Mouse (Mus musculus) spleen, adult 18-20 months (tissue): Measurements from ENCODE around the gene Kif6.

Experiments used
- DNase-seq, 2 experiments: peaks; one replicate each; pipeline ENCODE4 v3.0.0; 2022; ENCODE audit warnings: mixed read lengths in 2 of 2

The Kif6 gene

DNA sequence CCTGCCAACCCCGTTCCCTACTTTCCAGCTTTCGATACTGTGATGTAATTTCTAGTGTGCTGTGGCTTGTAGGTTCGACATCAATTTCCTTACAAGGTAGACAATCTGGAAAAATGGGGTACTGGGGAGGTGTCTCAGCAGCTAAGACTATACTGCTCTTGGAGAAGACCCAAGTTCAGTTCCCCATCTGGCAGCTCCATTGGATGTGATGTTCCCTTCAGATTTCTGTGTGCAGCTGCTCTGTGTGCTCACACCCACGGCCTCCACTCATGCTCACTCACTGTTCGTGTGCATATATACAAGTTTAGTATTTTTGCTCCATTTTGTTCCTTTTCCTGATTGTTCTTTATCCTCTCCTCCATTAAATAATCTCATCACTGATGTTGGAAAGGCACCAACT lies 51.8 kb downstream of the Kif6 start:
- DNase-seq = no peak

DNA sequence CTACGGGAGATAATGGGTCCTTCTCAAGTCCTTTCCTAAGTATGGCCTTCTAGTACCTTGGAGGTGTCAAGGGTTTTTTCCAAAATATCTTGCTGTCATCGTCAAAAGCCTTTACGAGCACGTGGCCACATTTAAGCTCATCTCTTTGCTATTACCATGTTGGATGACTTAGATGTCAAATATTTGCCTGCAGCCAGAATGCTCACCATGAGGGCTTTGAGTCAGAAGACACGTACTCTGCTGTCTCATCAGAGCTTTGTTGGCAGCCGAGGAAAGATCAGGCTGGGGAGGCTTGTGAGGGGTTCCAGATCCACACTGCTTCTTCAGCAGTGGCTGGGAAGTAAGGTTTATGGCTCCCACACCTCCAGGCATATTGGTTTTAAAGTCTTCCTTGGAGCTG lies 53.4 kb downstream of the Kif6 start:
- no peak for DNase-seq

DNA sequence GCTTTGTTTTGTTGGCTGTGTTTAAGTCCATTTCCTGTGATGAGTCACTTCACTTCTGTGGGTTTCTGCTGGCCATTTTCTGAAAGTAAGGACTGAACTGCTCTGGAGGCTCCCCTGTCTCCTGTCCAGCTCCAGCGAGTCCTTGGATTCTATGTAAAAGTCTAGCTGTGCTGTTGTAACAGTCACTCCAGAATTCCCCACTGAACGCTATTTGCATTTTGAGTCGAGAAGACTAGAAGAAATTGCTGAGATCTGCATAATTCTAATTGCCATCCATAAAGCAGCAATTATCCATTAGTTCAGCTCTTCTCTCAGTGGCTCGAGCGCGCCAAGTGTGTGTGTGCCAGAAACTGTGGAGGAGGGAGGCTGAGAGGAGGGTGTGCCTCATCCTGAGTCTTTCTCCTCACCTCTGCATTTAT lies 57.0 kb downstream of the Kif6 start:
- DNase-seq = no peak

DNA sequence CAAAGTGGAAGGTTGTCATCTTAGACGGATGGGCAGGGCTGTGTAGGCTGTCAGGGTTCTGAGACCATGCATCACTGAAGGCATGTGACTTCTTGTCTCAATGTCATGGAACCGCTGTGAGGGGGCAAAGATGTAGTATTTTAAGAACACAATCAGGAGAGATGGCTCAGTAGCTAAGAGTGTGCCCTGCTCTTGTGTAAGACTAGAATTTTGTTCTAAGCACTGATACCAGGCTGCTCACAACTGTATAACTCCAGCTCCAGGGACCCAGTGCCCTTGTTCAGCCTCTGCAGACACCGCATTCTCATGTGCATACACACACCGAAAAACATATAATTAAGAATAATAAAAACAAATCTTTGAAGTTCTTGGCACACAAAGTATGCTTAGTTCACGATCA lies 57.5 kb downstream of the Kif6 start:
- DNase-seq = no peak

DNA sequence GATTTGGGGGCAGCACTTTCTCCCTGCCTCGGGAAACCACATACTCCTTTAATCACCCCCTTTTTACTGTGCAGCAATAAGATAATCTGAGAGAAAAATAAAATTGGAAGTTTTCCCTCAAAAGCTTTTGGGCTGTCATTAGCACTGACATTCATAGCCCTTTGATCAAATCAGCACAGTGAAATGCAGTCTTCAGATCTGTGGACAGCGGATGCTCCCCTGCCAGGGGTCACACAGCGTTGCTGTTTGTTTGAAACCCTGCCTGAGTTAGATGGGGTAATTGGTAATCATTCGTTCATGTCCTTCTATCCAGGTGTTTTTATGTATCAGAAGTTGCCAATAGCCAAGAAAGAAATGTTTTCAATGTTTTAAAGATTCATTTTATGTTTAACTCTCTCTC lies 60.7 kb downstream of the Kif6 start:
- no peak for DNase-seq

DNA sequence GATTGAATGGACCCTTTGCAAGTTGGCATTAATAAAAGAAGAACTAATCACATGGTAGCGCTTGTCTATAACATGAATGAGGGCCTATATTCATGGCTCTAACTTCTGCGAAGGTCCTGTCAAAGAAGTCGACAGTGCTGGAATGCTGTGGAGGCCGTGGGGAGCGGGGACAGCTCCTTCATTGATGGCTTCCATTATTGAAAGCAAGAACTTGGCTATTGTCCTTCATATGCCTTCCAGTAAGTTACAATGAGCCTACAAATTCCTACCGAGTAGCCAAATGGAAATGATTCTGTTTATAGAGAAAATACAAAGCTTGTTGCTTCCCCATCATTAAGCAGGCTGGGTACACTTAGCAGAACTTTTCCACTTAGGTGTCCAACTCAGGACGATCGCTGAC lies 66.5 kb downstream of the Kif6 start:
- DNase-seq = no peak

DNA sequence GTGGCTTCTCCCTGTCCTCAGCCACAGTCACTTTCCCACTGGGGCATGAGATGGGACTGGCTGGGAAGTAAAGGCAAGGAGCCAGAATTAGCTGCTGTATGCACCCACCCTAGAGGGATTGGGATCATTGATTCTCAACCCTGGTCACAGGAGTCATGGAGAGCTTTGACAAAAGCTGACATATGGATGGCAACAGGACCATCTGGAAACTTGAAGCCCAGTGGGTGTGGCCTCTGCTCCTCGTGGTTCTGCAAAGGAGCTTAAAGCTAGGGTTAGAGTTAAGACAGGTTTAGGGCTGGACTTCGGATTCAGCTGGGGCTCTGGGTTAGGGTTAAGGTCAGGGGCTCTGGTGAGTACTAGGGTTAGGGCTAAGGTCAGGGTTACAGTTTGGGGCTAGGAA lies 69.2 kb downstream of the Kif6 start:
- no peak for DNase-seq

DNA sequence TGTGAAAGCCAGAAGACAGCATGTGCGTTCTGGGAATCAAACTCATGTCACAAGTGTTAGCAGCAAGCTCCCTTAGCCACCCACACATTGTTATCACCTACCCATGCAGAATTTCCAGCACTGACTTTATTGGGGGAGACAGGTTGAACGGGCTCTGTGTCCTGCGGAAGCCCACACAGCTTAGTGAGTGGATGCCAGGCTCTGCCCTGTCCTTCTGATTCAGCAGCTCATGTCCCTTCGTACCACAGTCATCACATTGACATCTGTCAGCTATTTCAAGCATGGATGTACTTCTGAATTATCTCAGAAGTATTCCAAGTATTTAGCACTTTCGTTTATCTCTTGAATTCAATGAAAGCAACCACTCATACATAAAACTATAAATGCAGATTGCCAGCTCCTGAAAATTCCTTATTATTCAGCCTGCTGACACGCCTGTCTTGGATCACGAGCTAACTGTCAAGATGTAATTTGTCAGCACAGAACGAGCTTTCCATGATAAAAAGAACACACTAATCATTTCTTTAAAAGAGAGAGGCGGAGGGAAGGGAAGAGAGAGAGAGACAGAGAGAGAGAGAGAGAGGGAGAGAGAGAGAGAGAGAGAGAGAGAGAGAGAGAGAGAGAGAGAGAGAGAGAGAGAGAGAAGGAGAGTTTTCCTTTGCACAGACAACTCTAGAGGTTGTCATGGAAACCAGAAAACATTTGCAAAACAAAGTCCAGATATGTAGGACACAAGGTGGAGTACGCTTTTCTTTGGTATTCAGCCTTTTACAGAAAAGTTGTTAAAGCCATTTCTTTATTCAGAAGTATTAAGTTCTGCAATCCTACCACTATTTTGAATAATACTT lies 75.9 kb downstream of the Kif6 start:
- no peak for DNase-seq

DNA sequence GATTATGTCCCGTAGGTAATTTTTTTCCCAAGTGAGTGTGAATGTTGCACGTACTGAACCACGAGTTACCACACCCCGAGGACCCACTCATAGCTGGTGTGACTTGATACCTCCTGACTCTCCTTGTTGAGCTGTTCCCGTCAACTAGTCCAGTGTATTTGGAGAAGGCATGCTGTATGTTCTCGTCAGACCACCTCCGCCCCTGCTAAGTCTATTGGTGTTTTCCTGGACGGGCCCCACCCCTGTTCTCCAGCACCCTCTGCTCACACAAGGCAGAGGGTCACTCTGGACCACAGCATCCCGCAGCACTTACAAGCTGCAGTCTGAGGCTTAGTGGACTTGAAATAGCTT lies 76.5 kb downstream of the Kif6 start:
- DNase-seq = no peak

DNA sequence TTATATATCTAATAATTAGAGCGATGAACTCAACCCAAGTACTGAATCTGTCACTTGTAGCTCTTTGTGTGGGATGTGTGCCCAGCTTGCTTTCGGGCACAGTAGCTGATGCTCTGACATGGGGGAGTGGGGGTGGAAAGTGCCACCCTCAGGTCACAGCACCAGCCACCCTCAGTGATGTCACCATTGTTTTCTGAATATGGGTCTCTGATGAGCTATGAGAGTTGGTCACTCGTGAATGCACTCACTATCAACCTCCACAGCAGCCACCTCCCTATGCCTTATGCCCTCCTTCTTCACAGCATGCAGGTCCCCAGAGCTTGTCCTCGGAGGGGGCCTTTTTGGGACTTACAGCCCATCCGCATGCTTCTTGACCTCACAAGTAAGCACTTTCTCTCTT lies 78.3 kb downstream of the Kif6 start:
- no peak for DNase-seq

DNA sequence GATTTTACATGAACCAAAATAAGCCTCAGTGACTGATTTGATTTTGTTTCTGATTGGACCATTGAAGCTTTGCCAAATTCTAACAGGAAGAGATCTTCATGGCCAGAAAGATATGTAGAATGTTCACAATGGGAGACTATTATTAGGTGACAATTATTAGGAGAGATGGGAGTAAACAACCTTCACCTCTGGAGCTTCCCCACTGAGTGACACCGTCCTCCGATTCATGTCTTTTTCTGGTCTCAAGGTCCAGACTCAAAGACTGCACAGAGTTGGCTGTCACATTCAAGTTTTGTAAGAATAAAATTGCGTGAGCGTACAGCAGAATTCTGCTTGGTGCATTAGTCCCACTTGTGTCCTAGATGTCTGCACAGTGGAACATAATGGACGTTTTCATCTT lies 82.3 kb downstream of the Kif6 start:
- DNase-seq = no peak

DNA sequence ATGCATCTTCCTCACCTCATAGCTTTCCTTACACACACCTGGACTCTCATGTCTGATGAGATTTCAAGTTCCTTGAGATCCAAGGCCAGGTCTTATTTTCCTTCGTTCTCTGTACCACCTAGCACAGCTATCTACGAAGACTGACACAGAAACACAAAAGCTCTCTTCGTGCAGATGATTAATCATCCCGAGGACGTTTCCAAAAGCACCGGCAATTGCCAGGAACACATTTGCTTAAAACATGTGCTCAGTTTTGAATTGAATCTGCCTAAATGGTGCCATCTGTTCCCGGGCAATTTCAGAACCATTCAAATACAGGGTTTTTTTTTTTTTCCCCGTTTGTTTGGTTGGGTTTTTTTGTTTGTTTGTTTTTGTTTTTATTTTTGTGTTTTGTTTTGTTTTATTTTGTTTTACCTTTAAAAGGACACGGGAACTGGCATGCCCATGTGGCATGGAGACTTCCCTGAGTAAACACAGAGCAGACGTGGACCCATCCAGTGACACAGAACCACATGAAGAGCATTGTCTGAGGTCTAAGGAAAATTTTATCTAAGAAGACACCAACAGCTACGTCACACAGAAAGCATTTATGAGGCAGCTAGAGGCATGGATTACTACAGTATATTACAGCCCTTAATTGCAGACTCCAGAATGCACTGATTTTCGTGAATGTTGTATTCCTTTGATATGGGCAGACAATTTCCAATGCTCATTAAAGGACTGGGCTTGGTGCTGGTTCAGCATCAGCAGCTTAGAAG lies 88.7 kb downstream of the Kif6 start:
- DNase-seq = no peak

DNA sequence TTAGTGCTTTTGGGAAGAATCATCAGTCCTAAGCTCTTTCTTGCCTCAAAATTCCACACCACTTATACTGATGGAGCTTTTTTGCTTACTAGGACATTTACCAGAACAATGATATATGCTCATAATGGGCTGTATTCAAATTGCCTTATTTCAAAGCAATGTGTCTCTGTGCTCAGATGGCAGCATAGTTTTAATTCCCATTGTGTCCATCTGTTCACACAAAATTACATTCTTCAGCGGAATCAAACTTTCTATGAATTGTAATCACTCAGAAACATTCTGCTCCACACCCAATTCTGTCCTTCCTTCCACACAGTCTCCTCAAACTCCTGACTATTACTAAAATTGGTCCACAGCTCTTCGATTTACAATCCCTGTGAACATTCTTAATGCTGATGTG lies 94.3 kb downstream of the Kif6 start:
- no peak for DNase-seq

DNA sequence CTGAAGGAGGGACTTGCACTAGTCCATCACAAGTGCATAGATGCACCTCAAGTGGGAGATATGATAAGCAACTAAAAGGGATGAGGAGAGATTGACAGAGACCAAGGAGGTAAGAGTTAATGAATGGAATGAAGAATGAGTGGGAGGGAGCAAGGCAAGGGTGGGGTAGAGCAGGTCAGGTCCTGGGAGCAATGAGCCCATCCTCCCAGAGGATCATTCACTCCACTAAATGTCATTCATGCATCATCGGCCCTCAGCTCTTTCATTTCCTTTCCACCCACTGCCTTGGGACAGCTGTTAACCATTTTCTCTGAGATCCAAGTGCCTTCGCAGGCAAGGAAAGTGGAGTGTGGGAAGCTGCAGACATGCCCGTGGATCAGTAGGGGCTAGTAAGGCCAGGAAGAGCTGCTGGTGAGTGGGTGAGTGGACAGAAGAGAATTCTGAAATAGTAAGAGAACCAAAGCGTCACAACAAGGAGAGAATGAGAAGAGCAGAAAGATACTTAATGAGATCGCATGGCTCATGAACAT lies 95.2 kb downstream of the Kif6 start:
- DNase-seq = no peak

DNA sequence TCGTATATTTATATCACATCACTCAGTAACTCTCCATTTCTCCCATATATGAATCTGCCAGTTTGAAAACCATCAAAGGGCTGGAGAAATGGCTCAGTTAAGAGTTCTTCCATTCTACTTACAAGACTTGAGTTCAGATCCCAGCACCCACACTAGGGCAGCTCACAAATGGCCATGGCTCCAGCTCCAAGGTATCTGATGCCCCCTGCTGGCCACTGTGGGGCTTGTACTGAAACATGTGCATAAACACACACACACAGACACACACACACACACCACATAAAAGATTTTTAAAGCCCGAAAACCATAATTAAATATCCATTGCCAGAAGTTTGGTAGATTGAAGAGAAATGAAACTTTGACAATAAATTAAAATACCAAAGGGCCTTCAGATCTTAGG lies 111.3 kb downstream of the Kif6 start:
- no peak for DNase-seq

DNA sequence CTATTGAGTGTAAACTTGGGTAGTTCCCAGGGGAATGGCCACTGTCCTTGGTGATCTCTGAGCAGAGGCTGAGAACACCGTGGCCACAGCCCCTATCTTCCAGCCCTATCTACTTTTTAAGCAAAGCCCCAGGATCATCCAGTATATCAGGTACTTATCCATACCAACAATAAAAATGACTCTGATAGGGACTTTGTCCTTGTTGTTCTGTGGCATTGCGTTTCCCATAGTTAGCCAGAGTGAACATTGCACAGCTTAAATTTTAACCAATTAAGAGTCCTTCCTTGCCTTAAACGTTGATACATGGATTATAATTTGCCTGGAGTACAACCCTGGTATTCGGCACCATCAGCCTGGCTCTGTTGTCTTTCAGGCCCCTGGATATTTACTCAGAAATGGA lies 112.0 kb downstream of the Kif6 start:
- no peak for DNase-seq

DNA sequence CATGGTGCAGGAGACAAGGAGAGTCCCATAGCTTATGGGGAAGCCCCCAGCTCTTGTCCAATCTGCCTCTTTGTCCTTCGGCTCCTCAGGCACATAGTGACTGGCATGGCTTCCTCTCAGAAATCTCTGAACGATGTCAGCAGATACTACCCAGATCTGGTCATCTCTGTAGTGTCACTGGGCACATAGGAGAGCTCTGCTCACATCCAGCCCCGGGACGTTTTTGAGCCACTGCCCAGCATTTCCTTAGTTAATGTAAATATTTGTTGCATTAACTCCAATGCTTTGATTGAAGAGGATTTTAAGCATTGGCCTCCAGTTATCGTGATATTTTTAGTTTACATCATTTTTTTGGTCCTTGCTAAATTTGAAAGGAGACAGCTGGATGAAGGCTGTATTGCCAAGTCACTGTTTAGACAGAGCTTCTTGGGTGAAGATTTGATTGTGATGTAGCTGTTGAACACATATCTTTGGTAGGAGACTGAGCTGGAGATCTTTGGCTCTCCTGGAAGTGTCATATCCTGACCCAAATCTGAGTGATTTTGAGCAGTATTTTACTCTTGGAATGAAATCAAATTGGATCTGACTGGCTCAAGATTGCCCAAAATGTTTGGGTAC lies 112.6 kb downstream of the Kif6 start:
- DNase-seq = no peak

DNA sequence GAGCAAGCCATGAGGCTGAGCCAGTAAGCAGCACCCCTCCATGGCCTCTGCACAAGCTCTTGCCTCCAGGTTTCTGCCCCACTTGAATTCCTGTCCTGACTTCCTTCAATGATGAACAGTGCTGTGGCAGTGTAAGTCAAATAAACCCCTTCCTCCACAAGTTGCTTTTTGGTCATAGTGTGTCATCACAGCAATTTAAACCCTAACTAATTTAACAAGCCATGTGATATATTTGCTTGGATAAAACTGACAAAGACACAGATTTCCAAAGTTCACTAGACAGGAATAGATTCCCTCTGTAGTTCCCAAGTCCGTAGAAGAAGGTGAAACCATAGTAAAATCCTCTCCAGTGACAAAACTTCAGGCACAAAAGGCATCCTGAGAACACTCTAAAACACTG lies 114.9 kb downstream of the Kif6 start:
- no peak for DNase-seq

DNA sequence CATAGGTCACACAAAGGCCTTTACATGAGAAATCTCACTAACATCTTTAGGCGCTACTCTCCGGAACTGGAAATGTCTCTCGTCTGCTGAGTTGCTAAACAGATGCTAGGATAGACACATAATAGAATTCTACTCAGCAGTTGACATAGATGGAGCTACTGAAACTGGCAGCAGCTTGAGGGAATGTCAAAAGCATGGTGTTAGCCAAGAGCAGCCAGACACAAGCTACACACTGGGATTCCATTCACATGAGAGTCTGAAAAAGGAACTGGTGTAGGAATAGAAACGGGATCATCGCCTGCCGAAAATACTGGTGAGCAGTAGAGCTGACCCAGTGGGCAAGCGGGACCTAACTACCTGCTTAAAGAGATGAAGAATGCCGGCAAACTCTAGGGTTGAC lies 117.8 kb downstream of the Kif6 start:
- DNase-seq = no peak

DNA sequence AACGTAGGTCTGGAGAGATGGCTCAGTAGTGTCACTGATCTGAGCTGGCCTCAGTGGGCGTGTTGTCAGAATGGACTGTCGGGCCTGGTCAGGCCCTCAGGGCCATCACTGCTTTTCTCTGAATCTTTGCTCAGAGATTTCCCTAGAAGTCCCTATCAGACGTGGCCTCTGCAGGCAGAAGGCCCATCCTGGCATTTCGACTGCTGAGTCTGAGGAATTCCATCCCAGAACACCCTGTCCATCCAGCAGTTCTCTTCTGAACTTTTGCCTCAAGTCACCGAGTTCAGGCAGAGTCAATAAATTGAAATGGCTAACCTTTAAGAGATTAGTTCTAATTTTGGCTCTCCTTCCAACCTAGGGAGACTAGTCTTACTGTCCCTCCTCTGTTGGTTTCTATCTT lies 119.1 kb downstream of the Kif6 start:
- no peak for DNase-seq

DNA sequence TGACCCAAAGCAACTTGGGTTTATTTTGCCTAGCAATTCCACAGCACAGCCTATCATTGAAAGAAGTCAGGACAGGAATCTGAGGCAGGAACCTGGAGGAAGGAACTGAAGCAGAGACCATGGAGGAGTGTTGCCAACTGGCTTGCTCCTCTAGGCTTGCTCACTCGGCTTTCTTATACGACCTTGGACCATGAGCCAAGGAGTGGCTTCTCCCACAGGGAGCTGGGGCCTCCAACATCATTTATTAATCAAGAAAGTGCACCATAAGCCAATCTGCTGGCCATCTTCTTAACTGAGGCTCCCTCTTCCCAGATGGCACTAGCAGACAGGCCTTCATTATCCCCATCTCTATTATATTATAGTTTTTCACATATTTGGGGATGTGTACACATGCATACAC lies 119.8 kb downstream of the Kif6 start:
- DNase-seq = no peak

DNA sequence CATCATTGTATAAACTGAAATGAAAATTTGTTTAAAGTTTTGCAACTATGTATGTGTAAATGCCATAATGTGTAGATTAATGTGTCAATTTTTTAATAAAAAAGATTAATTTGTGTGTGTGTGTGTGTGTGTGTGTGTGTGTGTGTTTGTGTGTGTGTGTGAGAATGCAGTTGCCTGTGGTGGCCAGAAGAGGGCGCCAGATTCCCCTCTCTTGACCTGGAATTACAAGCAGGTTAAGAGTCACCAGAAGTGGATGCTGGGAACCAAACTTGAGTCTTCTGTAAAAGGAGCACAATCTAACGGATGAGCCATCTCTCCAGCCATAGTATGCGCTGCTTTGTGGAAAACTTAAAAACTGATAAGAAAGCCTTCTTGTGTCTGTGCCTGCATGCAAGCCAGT lies 121.4 kb downstream of the Kif6 start:
- no peak for DNase-seq

DNA sequence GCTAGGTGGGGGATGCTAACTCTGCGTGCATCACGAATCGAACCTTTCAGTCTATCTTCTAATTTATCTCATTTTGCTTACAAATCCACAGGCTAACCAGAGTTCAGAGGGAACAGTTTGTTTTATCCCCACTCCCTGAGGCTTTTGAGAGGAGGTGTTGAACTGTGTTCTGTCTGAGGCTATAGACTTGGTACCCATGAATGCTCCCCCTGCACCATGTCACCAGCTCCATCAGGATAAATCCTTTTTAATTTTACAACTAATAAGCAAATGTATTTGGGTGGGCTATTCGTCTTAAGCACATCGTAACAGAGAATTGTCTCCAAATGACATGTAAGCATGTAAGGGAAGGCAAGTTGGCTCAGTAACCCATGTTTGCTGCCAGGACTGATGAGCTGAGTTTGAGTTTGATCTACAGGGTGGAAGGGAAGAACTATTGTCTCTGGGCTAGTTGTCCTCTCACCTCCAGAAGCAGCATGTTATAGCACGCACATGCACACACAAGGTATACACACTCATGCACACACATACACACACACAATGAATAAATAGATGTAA lies 122.4 kb downstream of the Kif6 start:
- no peak for DNase-seq

DNA sequence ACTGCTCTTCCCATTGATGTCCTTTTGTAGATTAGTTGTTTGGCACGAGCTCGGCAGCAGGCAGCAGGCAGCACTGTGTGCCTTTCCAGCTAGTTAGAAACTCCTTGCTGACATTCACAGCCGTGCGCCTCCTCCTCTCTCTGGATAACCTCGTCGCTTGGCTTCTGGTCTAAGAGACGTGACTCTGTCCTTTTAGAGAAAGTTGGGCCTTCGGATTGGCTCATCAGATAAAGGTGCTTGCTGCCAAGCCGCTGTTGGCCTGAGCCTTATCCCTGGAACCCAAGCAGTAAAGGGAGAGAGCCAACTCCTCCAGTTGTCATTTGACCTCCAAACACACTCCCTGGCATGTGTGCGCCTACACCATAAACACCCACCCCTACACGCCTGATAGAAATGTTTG lies 123.4 kb downstream of the Kif6 start:
- DNase-seq = no peak
